Mouse (Mus musculus) layer of hippocampus, postnatal 14 days (tissue): ENCODE results near the gene Mgat4b. TPM values are rescaled to one million over a fixed set of nuclear protein-coding genes. Genes with fewer than 3 reads are reported as not detected.

Source experiments
- DNase-seq, 2 experiments: peaks; one replicate each; pipeline ENCODE4 v3.0.0; 2021 to 2022; ENCODE audit warnings: low spot score in 2 of 2, mixed read lengths in 1 of 2
- total RNA-seq, 2 experiments: library from RNA; stranded (reverse); gene quantifications; 2 replicates each; pipeline ENCODE4 v1.2.3; 2021

Mgat4b gene
- total RNA-seq, 2 experiments from 2014 or later, result 166 to 175 TPM

GRCm38 (mm10) chr11:50240235-50240911 lies 29.7 kb downstream of the Mgat4b start:
- DNase-seq, result peak in 1 of 2 experiments; percentile 4

- DNase-seq, result no peak
Measured at GRCm38 (mm10) chr11:50243926-50244325, 33.2 kb downstream of the Mgat4b start.

- DNase-seq, result no peak
Measured at GRCm38 (mm10) chr11:50245269-50245668, 34.6 kb downstream of the Mgat4b start.

GRCm38 (mm10) chr11:50248473-50249171 lies 37.9 kb downstream of the Mgat4b start:
- DNase-seq, result no peak

- DNase-seq, result no peak
Measured at GRCm38 (mm10) chr11:50252166-50252565, 41.5 kb downstream of the Mgat4b start.

- DNase-seq, result no peak
Measured at GRCm38 (mm10) chr11:50252684-50253265, 42.1 kb downstream of the Mgat4b start.

GRCm38 (mm10) chr11:50253393-50253792 lies 42.7 kb downstream of the Mgat4b start:
- DNase-seq, result no peak

GRCm38 (mm10) chr11:50254010-50254580 lies 43.4 kb downstream of the Mgat4b start:
- DNase-seq, result peak; percentile 61 to 80

- no peak for DNase-seq
Measured at GRCm38 (mm10) chr11:50256615-50257014, 45.9 kb downstream of the Mgat4b start.

GRCm38 (mm10) chr11:50258310-50258709 lies 47.6 kb downstream of the Mgat4b start:
- DNase-seq, result peak in 1 of 2 experiments; percentile 52

- DNase-seq, result no peak
Measured at GRCm38 (mm10) chr11:50262020-50262419, 51.3 kb downstream of the Mgat4b start.

- no peak for DNase-seq
Measured at GRCm38 (mm10) chr11:50263198-50263597, 52.5 kb downstream of the Mgat4b start.

GRCm38 (mm10) chr11:50265931-50266330 lies 55.2 kb downstream of the Mgat4b start:
- DNase-seq, result no peak

- no peak for DNase-seq
Measured at GRCm38 (mm10) chr11:50266997-50267396, 56.3 kb downstream of the Mgat4b start.

GRCm38 (mm10) chr11:50269163-50269562 lies 58.5 kb downstream of the Mgat4b start:
- no peak for DNase-seq

GRCm38 (mm10) chr11:50269885-50270284 lies 59.2 kb downstream of the Mgat4b start:
- no peak for DNase-seq

GRCm38 (mm10) chr11:50272819-50273218 lies 62.1 kb downstream of the Mgat4b start:
- DNase-seq, result no peak

GRCm38 (mm10) chr11:50275077-50275476 lies 64.4 kb downstream of the Mgat4b start:
- DNase-seq, result no peak

GRCm38 (mm10) chr11:50275568-50276151 lies 65.0 kb downstream of the Mgat4b start:
- no peak for DNase-seq

GRCm38 (mm10) chr11:50277025-50277424 lies 66.3 kb downstream of the Mgat4b start:
- DNase-seq, result no peak

- DNase-seq, result no peak
Measured at GRCm38 (mm10) chr11:50277706-50278105, 67.0 kb downstream of the Mgat4b start.

GRCm38 (mm10) chr11:50279005-50279404 lies 68.3 kb downstream of the Mgat4b start:
- no peak for DNase-seq
